Mouse (Mus musculus): Measurements from ENCODE around the gene Rabggtb.

GRCm38 (mm10) chr3:153910489-153910888 lies 2.3 kb downstream of the Rabggtb start:
- TF ChIP-seq CTCF (conservative IDR thresholded peaks at IDR 0.05; ENCODE audit: low read length) (no peak), NANOG (IDR thresholded peaks at IDR 0.05; ENCODE audit: borderline replicate concordance, low read length) (no peak)
